Mouse (Mus musculus) forebrain, postnatal 0 days (tissue): ENCODE measurements around the gene OR5BS1P. TPM values are rescaled to one million over a fixed set of nuclear protein-coding genes. Genes with fewer than 3 reads are reported as not detected.
"Not testable (repeated sequence)": the region's sequence is repeated elsewhere in the genome, so short reads cannot be mapped to it uniquely, and the experiment has no call there.

ENCODE experiments used
- ATAC-seq: fragments of 200-750 bp; cut with Nextera tagmentation; 2 replicates; pipeline ENCODE4 v1.8.0; 2017; ENCODE audit warnings: mild to moderate bottlenecking, moderate library complexity
- DNase-seq: peaks from one replicate; pipeline ENCODE4 v3.0.0-alpha.2; 2015
- H3K27ac ChIP-seq: fragments of 300-500 bp; sonication (generic); 2 replicates; pipeline ENCODE4 v1.5.1; 2014; ENCODE audit warnings: low read depth, mild to moderate bottlenecking, antibody characterized with exemption, low read length, moderate library complexity, mixed read lengths
- H3K27me3 ChIP-seq: fragments of 300-500 bp; sonication (generic); 2 replicates; pipeline ENCODE4 v1.6.1; 2014; ENCODE audit warnings: mild to moderate bottlenecking, low read length, mixed read lengths; ENCODE audit not compliant: insufficient read depth
- H3K36me3 ChIP-seq: fragments of 300-500 bp; sonication (generic); 2 replicates; pipeline ENCODE4 v1.6.1; 2014; ENCODE audit warnings: mild to moderate bottlenecking, moderate library complexity; ENCODE audit not compliant: insufficient read depth
- H3K4me1 ChIP-seq: fragments of 300-500 bp; sonication (generic); 2 replicates; pipeline ENCODE4 v1.6.1; 2014; ENCODE audit warnings: antibody characterized with exemption; ENCODE audit not compliant: insufficient read depth
- H3K4me2 ChIP-seq: fragments of 300-500 bp; sonication (generic); 2 replicates; pipeline ENCODE4 v1.6.1; 2014; ENCODE audit warnings: low read depth, mild to moderate bottlenecking, moderate library complexity
- H3K4me3 ChIP-seq: fragments of 300-500 bp; sonication (generic); 2 replicates; pipeline ENCODE4 v1.5.1; 2014; ENCODE audit warnings: low read depth, low read length, mixed read lengths
- H3K9ac ChIP-seq: fragments of 300-500 bp; sonication (generic); 2 replicates; pipeline ENCODE4 v1.6.1; 2014; ENCODE audit warnings: mild to moderate bottlenecking
- H3K9me3 ChIP-seq: fragments of 300-500 bp; sonication (generic); 2 replicates; pipeline ENCODE4 v1.6.1; 2016; ENCODE audit warnings: low read length
- CTCF ChIP-seq: sonication (generic); IDR thresholded peaks from 2 replicates; pipeline ENCODE4 v1.5.1; 2016; ENCODE audit warnings: antibody characterized with exemption, control low read depth, low read depth
- WGBS: fragments of 180-500 bp; shearing (Covaris S2); extraction: QIAGEN DNeasy Blood & Tissue Kit; methylation state at CpG from one replicate; pipeline ENCODE4 v1.1.7; 2014; 5-methylcytosine and 5-hydroxymethylcytosine counted together
- polyA plus RNA-seq: library from polyadenylated mRNA; unstranded; fragments of >200 nt; fragmentation: Nextera tagmentation; extraction: Ambion mirVana; gene quantifications from 2 replicates; pipeline ENCODE4 v1.2.1, GENCODE M21; 2015
- total RNA-seq: library from RNA; depleted of rRNA; stranded (reverse); fragments of >200 nt; gene quantifications from 2 replicates; pipeline ENCODE4 v1.2.3, GENCODE M21; 2014

Gene OR5BS1P
- total and polyA plus RNA-seq, 2 experiments from 2014 or later, result not detected

- WGBS, result 87% methylated on average over 8 of the region's 8 CpGs
Measured at GRCm38 (mm10) chr15:98514146-98514545, 44.5 kb downstream of the OR5BS1P start.

GRCm38 (mm10) chr15:98514845-98515244 is 45.1 kb downstream of the OR5BS1P start:
- peaks cover 18% of the 10 kb centered on the region for H3K36me3 ChIP-seq
- H3K27ac ChIP-seq, H3K4me2 ChIP-seq, H3K9me3 ChIP-seq, H3K27me3 ChIP-seq, ATAC-seq, H3K4me1 ChIP-seq, H3K4me3 ChIP-seq, H3K9ac ChIP-seq, DNase-seq: not testable (repeated sequence)
- 96% methylated on average over 2 of the region's 2 CpGs for WGBS

More at GRCm38 (mm10) chr15:98514146-98514545, 44.5 kb downstream of the OR5BS1P start:
- ATAC-seq (no peak), DNase-seq (no peak)
- no peak for TF ChIP-seq CTCF
- H3K4me2 ChIP-seq, result no peak overlapping the region
- H3K27ac ChIP-seq, result no peak overlapping the region
- no peak overlapping the region for H3K4me3 ChIP-seq
- H3K9ac ChIP-seq, result no peak overlapping the region
- no peaks in the 10 kb centered on the region for H3K4me1 ChIP-seq
- H3K36me3 ChIP-seq, result peaks cover 13% of the 10 kb centered on the region
- H3K27me3 ChIP-seq, result no peaks in the 10 kb centered on the region
- H3K9me3 ChIP-seq, result no peaks in the 10 kb centered on the region

- H3K9ac ChIP-seq, result no peak overlapping the region
- no peaks in the 10 kb centered on the region for H3K27me3 ChIP-seq
- H3K4me1 ChIP-seq, result no peaks in the 10 kb centered on the region
- H3K27ac ChIP-seq, result no peak overlapping the region
- H3K36me3 ChIP-seq, result peaks cover 41% of the 10 kb centered on the region
- peak; percentile 63 for DNase-seq
- H3K4me2 ChIP-seq, result no peak overlapping the region
- ATAC-seq, result no peak
- 66% methylated on average over 16 of the region's 16 CpGs for WGBS
- H3K4me3 ChIP-seq, result no peak overlapping the region
- peak; percentile 90 for TF ChIP-seq CTCF
- H3K9me3 ChIP-seq, result no peaks in the 10 kb centered on the region
Measured at GRCm38 (mm10) chr15:98517380-98518355, 48.0 kb downstream of the OR5BS1P start.

- ATAC-seq, result no peak
- H3K36me3 ChIP-seq, result peaks cover 65% of the 10 kb centered on the region
Measured at GRCm38 (mm10) chr15:98521245-98521644, 51.5 kb downstream of the OR5BS1P start.

GRCm38 (mm10) chr15:98526057-98526456 is 56.4 kb downstream of the OR5BS1P start:
- Histone ChIP-seq H3K9me3 (no peaks in the 10 kb centered on the region), H3K4me3 (no peak overlapping the region), H3K27ac (no peak overlapping the region), H3K4me1 (no peaks in the 10 kb centered on the region), H3K27me3 (no peaks in the 10 kb centered on the region), H3K4me2 (no peak overlapping the region), H3K36me3 (peaks cover 69% of the 10 kb centered on the region), H3K9ac (no peak overlapping the region)
- ATAC-seq, result no peak
- no peak for TF ChIP-seq CTCF
- no peak for DNase-seq
- WGBS, result 54% methylated on average over 5 of the region's 5 CpGs

More at GRCm38 (mm10) chr15:98521245-98521644, 51.5 kb downstream of the OR5BS1P start:
- no peak overlapping the region for H3K27ac ChIP-seq
- TF ChIP-seq CTCF, result no peak
- no peak overlapping the region for H3K4me3 ChIP-seq
- WGBS, result 86% methylated on average over 3 of the region's 3 CpGs
- H3K9me3 ChIP-seq, result no peaks in the 10 kb centered on the region
- DNase-seq, result no peak
- no peaks in the 10 kb centered on the region for H3K27me3 ChIP-seq
- H3K9ac ChIP-seq, result no peak overlapping the region
- no peak overlapping the region for H3K4me2 ChIP-seq
- no peaks in the 10 kb centered on the region for H3K4me1 ChIP-seq

- WGBS, result 95% methylated on average over 5 of the region's 5 CpGs
- DNase-seq, result no peak
Measured at GRCm38 (mm10) chr15:98527056-98527771, 57.5 kb downstream of the OR5BS1P start.

More at GRCm38 (mm10) chr15:98527056-98527771, 57.5 kb downstream of the OR5BS1P start:
- Histone ChIP-seq H3K27ac (no peak overlapping the region), H3K4me1 (0 out of 2 replicates have a peak, but pooled peaks cover 1% of the 10 kb centered on the region), H3K4me2 (no peak overlapping the region), H3K9ac (no peak overlapping the region), H3K36me3 (peaks cover 59% of the 10 kb centered on the region), H3K4me3 (no peak overlapping the region), H3K27me3 (no peaks in the 10 kb centered on the region), H3K9me3 (no peaks in the 10 kb centered on the region)
- no peak for ATAC-seq
- TF ChIP-seq CTCF, result no peak
